In the genomic region with DNA sequence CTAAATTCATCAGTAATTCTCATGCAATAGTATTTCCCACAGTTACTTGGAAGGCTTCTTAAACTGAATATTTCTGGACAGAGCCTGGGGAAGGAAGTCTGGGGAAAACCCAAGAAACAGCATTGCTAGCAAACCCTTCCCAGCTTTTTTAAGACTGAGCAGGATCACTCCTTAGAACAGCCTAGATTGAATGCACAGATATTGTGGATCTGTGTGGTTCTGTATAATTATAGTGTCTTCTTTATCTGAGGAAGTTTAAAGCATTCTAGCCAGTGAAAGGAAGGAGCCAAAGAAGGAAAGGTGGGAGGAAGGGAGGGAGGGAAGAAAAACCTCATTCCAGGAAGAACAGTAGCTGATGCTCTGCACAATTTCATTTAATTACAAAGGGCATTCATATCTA, we compare ENCODE assay signal across 21 mouse cellular contexts.
A peak's percentile ranks its signal among the peaks of the same experiment; 100 is the strongest.
DNase-seq lines count a peak whose midpoint lies in the region; ATAC-seq and TF ChIP-seq lines count a peak whose summit lies in the region.
"Had no signal": no experiment of that assay in that cellular context is flagged by ENCODE, and none has a peak within 500 bp of the region (broad histone marks: within the 10 kb centered on the region; RNA-seq: fewer than 3 reads in every experiment).

No protein-coding gene starts in this region.

- TF ChIP-seq CTCF in left cerebral cortex, adult 2 months (IDR thresholded peaks at IDR 0.05) = no peak

- intact Hi-C loops in left cerebral cortex, adult 2 months (cut with DNase I) = no loop called here

- peak overlapping the region; percentile 38; the same call in 1 of the 2 replicates for H3K27ac ChIP-seq in left cerebral cortex, adult 2 months
- H3K27ac ChIP-seq: embryonic facial prominence, embryonic 10.5 days; embryonic facial prominence, embryonic 12.5 days; forebrain, embryonic 13.5 days; forebrain, embryonic 15.5 days had no signal

- no peak for DNase-seq in frontal cortex, adult 2 months (ENCODE audit: extremely low spot score in 1 of 2, low spot score in 1 of 2)
- DNase-seq in left cerebral cortex, adult 2 months (ENCODE audit: extremely low spot score in 1 of 2, low spot score in 2 of 2) = no peak
- DNase-seq in left cerebral cortex, adult 18-20 months (ENCODE audit: low spot score in 2 of 2) = no peak
- DNase-seq in T-cell, adult 2 months (ENCODE audit: low spot score) = no peak
- DNase-seq: adrenal gland, adult 2 months; adrenal gland, postnatal 10 days; adrenal gland, postnatal 25 days; B cell, adult 2 months; cerebellum, adult 11-12 months; cerebellum, adult 2 months; cerebellum, adult 9-10 months; cerebellum, postnatal 10 days; cerebellum, postnatal 25 days; forebrain, postnatal 0 days had no signal

- no peak overlapping the region for H3K4me3 ChIP-seq in left cerebral cortex, adult 2 months
- H3K4me3 ChIP-seq: embryonic facial prominence, embryonic 10.5 days; embryonic facial prominence, embryonic 12.5 days; forebrain, embryonic 13.5 days; forebrain, embryonic 15.5 days had no signal

- peak; percentile 96 for ATAC-seq in frontal cortex, adult (ENCODE audit: low TSS enrichment)
- ATAC-seq: CD4-positive, CD25-positive, alpha-beta regulatory T cell, adult 4 months; forebrain, embryonic 13.5 days; forebrain, embryonic 15.5 days; forebrain, postnatal 0 days; Patski had no signal
